Mouse (Mus musculus) thymus, adult 2 months (tissue): ENCODE measurements around the gene Fgfr2. TPM values are rescaled to one million over a fixed set of nuclear protein-coding genes. Genes with fewer than 3 reads are reported as not detected.

Experiments
- DNase-seq: peaks from one replicate; pipeline ENCODE4 v3.0.0; 2021
- H3K27ac ChIP-seq: fragments of 200-500 bp; 2 replicates; pipeline ENCODE4 v1.5.1; 2012; ENCODE audit warnings: low read length, control low read depth; ENCODE audit not compliant: control insufficient read depth, insufficient read depth
- H3K27me3 ChIP-seq: fragments of 200-500 bp; 2 replicates; pipeline ENCODE4 v1.6.1; 2012; ENCODE audit warnings: mild to moderate bottlenecking, low read length, moderate library complexity, mixed read lengths; ENCODE audit not compliant: control insufficient read depth, insufficient read depth
- H3K36me3 ChIP-seq: fragments of 200-500 bp; 2 replicates; pipeline ENCODE4 v1.6.1; 2012; ENCODE audit warnings: mild to moderate bottlenecking, low read length, moderate library complexity; ENCODE audit not compliant: control insufficient read depth, insufficient read depth
- H3K4me1 ChIP-seq: fragments of 200-500 bp; replicated peaks from 2 replicates; pipeline ENCODE4 v1.6.1; 2012; ENCODE audit warnings: low read length; ENCODE audit not compliant: control insufficient read depth, insufficient read depth
- H3K4me3 ChIP-seq: fragments of 200-500 bp; 2 replicates; pipeline ENCODE4 v1.5.1; 2012; ENCODE audit warnings: mild to moderate bottlenecking, low read length, control low read depth, moderate library complexity; ENCODE audit not compliant: control insufficient read depth, insufficient read depth
- CTCF ChIP-seq: fragments of 200-500 bp; IDR thresholded peaks from 2 replicates; pipeline ENCODE4 v1.5.1; 2012; ENCODE audit warnings: mild to moderate bottlenecking, control low read depth, low read length, moderate library complexity, borderline replicate concordance; ENCODE audit not compliant: control insufficient read depth, poor library complexity, insufficient read depth; ENCODE audit errors: extremely low read depth
- POLR2A ChIP-seq: fragments of 200-500 bp; IDR thresholded peaks from 2 replicates; pipeline ENCODE4 v1.6.1; 2012; ENCODE audit warnings: mild to moderate bottlenecking, low read length, control low read depth, moderate library complexity; ENCODE audit not compliant: control insufficient read depth, poor library complexity, insufficient read depth; ENCODE audit errors: extremely low read depth
- WGBS: fragments of 180-500 bp; shearing (Covaris S2); methylation state at CpG from one replicate; pipeline ENCODE4 v1.1.7; 2018; 5-methylcytosine and 5-hydroxymethylcytosine counted together
- polyA plus RNA-seq: library from polyadenylated mRNA; depleted of rRNA; stranded (reverse); fragments of >200 nt; gene quantifications from 2 replicates; pipeline ENCODE4 v1.2.3, GENCODE M21; 2012

Gene Fgfr2
- polyA plus RNA-seq, 1 experiment, result 12.1 TPM

DNA sequence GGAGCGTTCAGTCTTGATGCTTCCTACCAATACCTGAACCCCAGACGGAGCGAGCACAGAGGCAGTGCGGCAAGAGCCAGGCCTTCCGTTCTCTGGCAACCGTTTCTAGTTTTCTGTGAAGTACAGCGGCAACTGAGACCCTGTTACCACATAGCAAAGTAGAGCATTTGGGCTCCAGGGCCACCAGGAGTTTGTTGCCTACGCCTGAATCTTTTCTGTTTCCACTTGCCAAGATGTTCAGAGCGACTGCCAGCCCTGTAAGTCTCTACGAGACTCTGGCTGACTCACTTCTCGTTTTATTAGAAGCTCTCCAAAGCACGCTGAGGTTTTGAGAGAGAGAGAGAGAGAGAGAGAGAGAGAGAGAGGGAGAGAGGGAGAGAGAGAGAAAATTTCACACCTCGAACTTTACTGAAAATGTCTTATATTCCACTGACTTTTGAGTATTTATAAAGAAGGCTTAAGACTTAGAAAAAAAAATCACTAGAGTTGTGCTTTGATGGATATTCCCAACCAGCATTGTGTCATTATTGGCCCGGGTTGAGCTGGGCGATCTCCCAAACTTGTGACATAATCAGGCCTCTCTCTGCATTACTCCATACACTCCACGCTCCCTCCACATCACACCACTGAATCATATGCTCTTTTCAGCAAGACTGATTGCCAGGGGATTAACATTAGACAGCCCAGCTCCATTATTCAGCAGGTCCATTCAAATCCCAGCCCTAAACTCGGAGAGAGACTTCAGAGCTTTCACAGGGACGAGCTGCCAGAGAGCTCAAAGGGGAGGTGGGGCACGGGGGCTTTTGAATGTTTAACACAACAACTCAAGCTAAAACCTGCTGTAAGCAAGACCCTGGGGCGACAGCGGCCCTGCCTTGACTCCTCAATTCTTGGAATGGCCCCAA, 2907.6 kb downstream of the Fgfr2 start:
- Histone ChIP-seq H3K27me3 (no peaks in the 10 kb centered on the region), H3K4me1 (no peaks in the 10 kb centered on the region), H3K36me3 (no peaks in the 10 kb centered on the region), H3K4me3 (no peak overlapping the region), H3K27ac (no peak overlapping the region)
- TF ChIP-seq POLR2A (no peak), CTCF (no peak)
- 67% methylated on average over 21 of the region's 21 CpGs for whole genome bisulfite sequencing
- no peak for DNase-seq

DNA sequence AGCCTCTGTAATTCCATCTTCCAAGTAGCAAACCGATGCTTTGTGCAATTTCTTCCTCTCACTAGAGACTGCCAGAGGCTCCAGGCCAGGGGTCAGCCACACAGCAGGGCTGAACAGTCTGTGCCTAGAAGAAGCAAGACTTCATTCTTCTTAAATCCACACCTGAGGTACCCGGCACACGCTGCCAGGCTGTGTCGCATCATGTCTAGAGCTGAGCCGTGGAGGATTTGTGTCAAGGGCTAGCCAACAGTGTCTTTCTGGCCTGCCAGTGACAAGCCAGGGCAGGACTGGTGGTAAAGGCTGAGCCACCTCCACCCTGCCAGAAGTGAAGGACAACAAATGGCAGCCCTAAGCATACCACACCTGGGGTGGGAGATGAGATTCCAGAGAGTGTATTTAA, 2910.0 kb downstream of the Fgfr2 start:
- Histone ChIP-seq H3K36me3 (no peaks in the 10 kb centered on the region), H3K4me3 (no peak overlapping the region), H3K27me3 (no peaks in the 10 kb centered on the region), H3K4me1 (no peaks in the 10 kb centered on the region), H3K27ac (no peak overlapping the region)
- TF ChIP-seq POLR2A, result no peak
- no peak for TF ChIP-seq CTCF
- no peak for DNase-seq
- 91% methylated on average over 5 of the region's 5 CpGs for WGBS

- 88% methylated on average over 5 of the region's 5 CpGs for WGBS
- Histone ChIP-seq H3K4me1 (no peaks in the 10 kb centered on the region), H3K27ac (no peak overlapping the region), H3K4me3 (no peak overlapping the region), H3K27me3 (no peaks in the 10 kb centered on the region), H3K36me3 (no peaks in the 10 kb centered on the region)
- no peak for TF ChIP-seq CTCF
- TF ChIP-seq POLR2A, result no peak
- DNase-seq, result no peak
Measured at GRCm38 (mm10) chr7:130211411-130211810, 2911.7 kb downstream of the Fgfr2 start.

DNA sequence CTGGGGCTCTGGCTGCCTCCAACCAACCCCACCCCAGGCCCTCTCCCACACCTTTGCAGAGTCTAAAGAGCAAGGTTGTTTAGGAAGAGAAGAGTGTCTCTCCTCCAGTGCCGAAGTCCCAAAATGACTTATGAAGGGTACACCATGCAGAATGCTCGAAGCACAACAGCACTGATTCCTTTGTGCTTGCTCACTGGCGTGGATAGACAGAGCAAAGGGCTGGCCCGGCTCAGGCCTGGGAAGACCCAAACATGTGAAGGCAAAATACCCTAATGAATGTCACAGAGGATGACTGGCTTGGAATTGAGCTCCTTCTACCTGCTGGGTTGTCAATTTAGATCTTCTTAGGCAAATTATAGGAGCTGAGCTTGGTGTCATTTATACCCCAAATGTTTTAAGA, 2914.5 kb downstream of the Fgfr2 start:
- no peaks in the 10 kb centered on the region for H3K36me3 ChIP-seq
- H3K27me3 ChIP-seq, result no peaks in the 10 kb centered on the region
- 91% methylated on average over 4 of the region's 4 CpGs for WGBS
- no peak for DNase-seq
- no peaks in the 10 kb centered on the region for H3K4me1 ChIP-seq
- no peak overlapping the region for H3K4me3 ChIP-seq
- TF ChIP-seq CTCF (no peak), POLR2A (no peak)
- no peak overlapping the region for H3K27ac ChIP-seq

GRCm38 (mm10) chr7:130206181-130206582, 2917.0 kb downstream of the Fgfr2 start:
- no peaks in the 10 kb centered on the region for H3K36me3 ChIP-seq
- no peak for DNase-seq
- H3K27ac ChIP-seq, result no peak overlapping the region; the same call in 1 of the 2 replicates
- H3K4me1 ChIP-seq, result no peaks in the 10 kb centered on the region
- 76% methylated on average over 6 of the region's 6 CpGs for WGBS
- H3K27me3 ChIP-seq, result no peaks in the 10 kb centered on the region
- TF ChIP-seq POLR2A (no peak), CTCF (no peak)
- no peak overlapping the region for H3K4me3 ChIP-seq

GRCm38 (mm10) chr7:130205140-130205539, 2918.0 kb downstream of the Fgfr2 start:
- Histone ChIP-seq H3K36me3 (no peaks in the 10 kb centered on the region), H3K4me3 (no peak overlapping the region), H3K27ac (no peak overlapping the region), H3K27me3 (no peaks in the 10 kb centered on the region), H3K4me1 (no peaks in the 10 kb centered on the region)
- DNase-seq, result no peak
- TF ChIP-seq POLR2A (no peak), CTCF (no peak)
- 90% methylated on average over 7 of the region's 7 CpGs for WGBS
